Mouse (Mus musculus) hindbrain, embryonic 16.5 days (tissue): ENCODE data around the gene Mcmbp. TPM values are rescaled to one million over a fixed set of nuclear protein-coding genes. Genes with fewer than 3 reads are reported as not detected.
"Not testable (repeated sequence)": the region's sequence is repeated elsewhere in the genome, so short reads cannot be mapped to it uniquely, and the experiment has no call there.

ENCODE experiments used
- ATAC-seq: fragments of 200-750 bp; cut with Nextera tagmentation; 2 replicates; pipeline ENCODE4 v1.8.0; 2017; ENCODE audit warnings: moderate TSS enrichment, moderate library complexity
- H3K27ac ChIP-seq: fragments of 300-500 bp; sonication (generic); 2 replicates; pipeline ENCODE4 v1.5.1; 2014; ENCODE audit warnings: low read depth, mild to moderate bottlenecking, control low read depth, low read length, moderate library complexity
- H3K27me3 ChIP-seq: fragments of 300-500 bp; sonication (generic); replicated peaks from 2 replicates; pipeline ENCODE4 v1.6.1; 2014; ENCODE audit warnings: low read length; ENCODE audit not compliant: control insufficient read depth, insufficient read depth
- H3K36me3 ChIP-seq: fragments of 300-500 bp; sonication (generic); 2 replicates; pipeline ENCODE4 v1.6.1; 2014; ENCODE audit warnings: mild to moderate bottlenecking, low read length, moderate library complexity, mixed read lengths; ENCODE audit not compliant: control insufficient read depth, insufficient read depth
- H3K4me1 ChIP-seq: fragments of 300-500 bp; sonication (generic); 2 replicates; pipeline ENCODE4 v1.6.1; 2014; ENCODE audit warnings: low read depth, low read length; ENCODE audit not compliant: control insufficient read depth, insufficient read depth
- H3K4me2 ChIP-seq: fragments of 300-500 bp; sonication (generic); 2 replicates; pipeline ENCODE4 v1.6.1; 2014; ENCODE audit warnings: mild to moderate bottlenecking, low read length, control low read depth, moderate library complexity
- H3K4me3 ChIP-seq: fragments of 300-500 bp; sonication (generic); 2 replicates; pipeline ENCODE4 v1.5.1; 2014; ENCODE audit warnings: mild to moderate bottlenecking, low read length, control low read depth, moderate library complexity
- H3K9ac ChIP-seq: fragments of 300-500 bp; sonication (generic); 2 replicates; pipeline ENCODE4 v1.6.1; 2014; ENCODE audit warnings: low read depth, mild to moderate bottlenecking, control low read depth, low read length, moderate library complexity
- H3K9me3 ChIP-seq: fragments of 300-500 bp; sonication (generic); 2 replicates; pipeline ENCODE4 v1.6.1; 2014; ENCODE audit warnings: mild to moderate bottlenecking, low read length, moderate library complexity; ENCODE audit not compliant: control insufficient read depth
- WGBS: fragments of 180-500 bp; shearing (Covaris S2); extraction: QIAGEN DNeasy Blood & Tissue Kit; methylation state at CpG from one replicate; pipeline ENCODE4 v1.1.7; 2014; 5-methylcytosine and 5-hydroxymethylcytosine counted together
- polyA plus RNA-seq: library from polyadenylated mRNA; unstranded; fragments of >200 nt; fragmentation: Nextera tagmentation; extraction: Ambion mirVana; gene quantifications from 2 replicates; pipeline ENCODE4 v1.2.1, GENCODE M21; 2015

Gene Mcmbp
- polyA plus RNA-seq, 1 experiment from 2014 or later, result 34.6 TPM

DNA sequence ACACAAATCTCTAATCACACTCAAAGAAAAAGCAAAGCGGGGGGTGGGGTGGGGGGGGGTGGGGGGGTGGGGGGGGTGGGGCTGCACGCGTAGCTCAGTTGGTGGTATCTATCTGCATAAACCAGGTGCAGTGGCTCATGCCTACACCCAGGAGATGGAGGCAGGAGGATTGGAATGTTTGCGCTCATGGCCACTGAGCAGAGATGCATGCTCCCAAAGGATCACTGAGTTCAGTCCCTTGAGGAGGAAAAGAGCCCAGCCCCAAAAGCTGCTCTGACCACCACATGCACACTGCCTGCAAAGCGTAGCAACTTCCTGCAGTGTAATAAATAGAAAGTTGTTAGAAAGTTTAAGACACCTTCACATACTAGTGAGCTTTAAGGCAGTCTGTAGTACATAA, 12.6 kb downstream of the Mcmbp start:
- no peak overlapping the region for H3K4me3 ChIP-seq
- no peak for ATAC-seq
- WGBS, result 35% methylated on average over 5 of the region's 5 CpGs

DNA sequence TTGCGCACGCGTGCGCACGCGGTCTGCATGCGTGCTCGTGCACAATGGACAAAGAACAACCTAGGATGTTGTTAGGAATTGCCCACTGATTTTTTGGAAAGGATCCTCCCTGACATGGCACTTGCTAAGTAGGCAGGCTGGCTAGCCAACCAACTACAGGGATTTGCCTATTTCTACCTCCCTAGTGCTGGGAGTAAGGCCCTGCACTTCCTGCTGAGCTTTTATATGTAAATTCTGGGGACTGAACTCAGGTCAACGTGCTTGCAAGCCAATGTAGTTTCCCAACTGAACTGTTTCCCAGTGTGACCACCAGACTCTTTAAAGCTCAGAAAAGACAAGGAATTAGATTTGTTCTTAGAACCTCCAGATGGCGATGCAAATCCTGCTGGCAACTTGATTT, 13.3 kb downstream of the Mcmbp start:
- WGBS, result 47% methylated on average over 10 of the region's 10 CpGs

More for the DNA sequence above, 12.6 kb downstream of the Mcmbp start:
- Histone ChIP-seq H3K4me2 (no peak overlapping the region), H3K9ac (no peak overlapping the region), H3K27me3 (no peaks in the 10 kb centered on the region), H3K9me3 (no peaks in the 10 kb centered on the region), H3K27ac (no peak overlapping the region), H3K36me3 (peaks cover 6% of the 10 kb centered on the region), H3K4me1 (peaks cover 6% of the 10 kb centered on the region)

DNA sequence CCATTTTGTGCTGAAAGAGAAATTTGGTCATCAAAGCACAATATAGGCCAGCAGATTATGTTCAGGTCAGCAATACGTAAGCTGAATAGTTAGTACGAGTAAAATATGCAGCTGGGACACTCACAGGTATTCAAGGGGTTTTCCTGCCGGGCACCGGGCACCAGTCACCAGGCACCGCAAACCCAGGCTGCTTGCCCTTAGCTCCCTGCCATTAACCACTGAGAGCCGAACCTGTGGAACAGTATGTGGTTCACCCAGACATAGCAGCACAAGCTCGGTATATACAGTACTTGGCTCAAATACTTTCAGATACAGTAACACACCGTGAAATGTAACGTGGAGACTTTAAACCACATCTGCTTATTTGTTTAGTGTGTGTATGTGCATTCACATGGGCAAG, 15.1 kb downstream of the Mcmbp start:
- no peak overlapping the region for H3K4me2 ChIP-seq
- no peak overlapping the region for H3K4me3 ChIP-seq
- no peaks in the 10 kb centered on the region for H3K9me3 ChIP-seq
- H3K36me3 ChIP-seq, result peaks cover 11% of the 10 kb centered on the region
- no peak overlapping the region for H3K27ac ChIP-seq
- ATAC-seq, result 0 out of 2 replicates have a peak, but pooled peaks have one; percentile 9
- H3K9ac ChIP-seq, result no peak overlapping the region
- H3K27me3 ChIP-seq, result no peaks in the 10 kb centered on the region
- 82% methylated on average over 9 of the region's 9 CpGs for WGBS
- H3K4me1 ChIP-seq, result peaks cover 6% of the 10 kb centered on the region

More for the DNA sequence above, 13.3 kb downstream of the Mcmbp start:
- Histone ChIP-seq H3K4me2 (no peak overlapping the region), H3K27me3 (no peaks in the 10 kb centered on the region), H3K4me3 (no peak overlapping the region), H3K27ac (peak overlapping the region; percentile 29; the same call in 1 of the 2 replicates), H3K9me3 (no peaks in the 10 kb centered on the region), H3K36me3 (peaks cover 6% of the 10 kb centered on the region), H3K9ac (no peak overlapping the region), H3K4me1 (peaks cover 6% of the 10 kb centered on the region)
- ATAC-seq, result no peak

DNA sequence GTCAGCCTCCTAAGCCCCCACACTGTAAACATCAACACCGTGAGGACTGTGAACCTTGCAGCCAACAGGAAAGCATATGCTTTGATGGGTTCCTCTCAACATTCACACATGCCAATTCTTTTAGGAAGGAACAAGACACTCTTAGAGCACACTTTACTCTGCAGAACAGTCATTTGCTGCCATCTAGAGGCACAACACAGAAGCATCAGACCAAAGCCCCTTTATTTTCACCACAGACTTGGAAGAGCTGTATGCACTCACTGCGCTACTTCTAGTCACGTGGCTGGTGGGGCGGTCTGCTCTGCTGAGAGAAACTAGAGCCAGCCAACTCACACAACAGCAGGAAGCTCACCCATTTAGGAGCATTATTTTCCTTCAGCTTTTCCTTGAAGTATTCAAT, 15.5 kb downstream of the Mcmbp start:
- no peak overlapping the region for H3K4me3 ChIP-seq
- no peaks in the 10 kb centered on the region for H3K27me3 ChIP-seq
- no peak overlapping the region for H3K9ac ChIP-seq
- 29% methylated on average over 4 of the region's 4 CpGs for WGBS
- no peak overlapping the region for H3K27ac ChIP-seq
- no peak overlapping the region for H3K4me2 ChIP-seq
- peaks cover 6% of the 10 kb centered on the region for H3K4me1 ChIP-seq
- peak; percentile 91 for ATAC-seq
- no peaks in the 10 kb centered on the region for H3K9me3 ChIP-seq
- peaks cover 11% of the 10 kb centered on the region for H3K36me3 ChIP-seq

DNA sequence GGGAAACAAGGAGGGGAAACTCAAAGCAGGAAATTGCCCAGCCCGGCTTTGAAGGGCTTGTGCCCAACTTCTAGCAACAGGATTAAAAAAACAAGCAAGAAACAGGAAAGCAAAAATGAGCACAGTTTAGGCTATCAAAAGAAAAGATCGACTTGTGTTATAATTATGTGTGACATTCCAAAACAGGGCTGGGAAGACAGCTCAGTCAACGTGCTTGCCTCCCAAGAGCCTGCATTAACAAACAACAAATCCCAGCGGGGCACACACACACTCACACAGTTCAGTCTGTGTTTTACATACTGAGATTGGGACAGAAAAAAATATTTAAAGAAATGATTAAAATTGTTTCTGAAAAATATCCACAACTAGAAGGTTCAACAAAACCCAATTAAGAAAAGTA, 22.3 kb downstream of the Mcmbp start:
- H3K9ac ChIP-seq, result no peak overlapping the region
- peaks cover 30% of the 10 kb centered on the region for H3K36me3 ChIP-seq
- 74% methylated on average over 4 of the region's 4 CpGs for WGBS
- no peaks in the 10 kb centered on the region for H3K27me3 ChIP-seq
- no peaks in the 10 kb centered on the region for H3K4me1 ChIP-seq
- H3K27ac ChIP-seq, result no peak overlapping the region
- H3K4me2 ChIP-seq, result no peak overlapping the region
- no peaks in the 10 kb centered on the region for H3K9me3 ChIP-seq
- no peak for ATAC-seq
- H3K4me3 ChIP-seq, result no peak overlapping the region

DNA sequence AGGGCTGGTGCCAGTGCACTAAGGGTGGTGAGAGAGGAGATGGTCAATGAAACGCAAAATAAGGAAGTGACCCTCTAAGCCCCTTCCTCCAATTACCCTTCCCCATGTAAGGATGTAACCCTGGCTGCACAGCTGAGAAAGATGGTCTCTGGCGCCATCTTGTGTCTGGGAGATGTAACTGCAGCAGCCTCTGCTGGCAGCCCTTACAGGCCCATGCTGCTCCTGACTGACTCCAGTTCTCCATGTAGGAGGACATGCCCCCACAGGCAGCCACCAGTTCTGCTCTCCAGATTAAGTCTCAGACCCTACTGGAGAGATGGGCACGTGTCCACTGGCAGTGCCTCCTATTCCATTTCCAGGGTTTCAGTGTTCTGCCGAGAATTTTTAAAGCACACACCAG, 34.6 kb downstream of the Mcmbp start:
- WGBS, result 24% methylated on average over 4 of the region's 4 CpGs
- ATAC-seq, result peak; percentile 85
- peaks cover 57% of the 10 kb centered on the region for H3K36me3 ChIP-seq

DNA sequence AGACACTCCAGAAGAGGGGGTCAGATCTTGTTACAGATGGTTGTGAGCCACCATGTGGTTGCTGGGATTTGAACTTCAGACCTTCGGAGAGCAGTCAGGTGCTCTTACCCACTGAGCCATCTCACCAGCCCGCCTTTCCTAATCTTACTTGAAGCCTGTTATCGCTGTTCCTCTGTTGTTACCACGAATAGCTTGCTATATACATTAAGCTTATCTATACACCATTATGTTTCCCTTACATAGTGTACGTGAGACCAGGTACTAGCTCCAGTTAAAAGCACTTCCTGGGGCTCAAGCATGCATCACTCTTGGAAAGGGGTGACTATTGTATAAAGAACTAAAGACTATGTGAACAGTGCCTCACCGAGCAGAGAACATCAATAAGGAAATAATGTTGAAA, 40.3 kb downstream of the Mcmbp start:
- H3K36me3 ChIP-seq, result peaks cover 48% of the 10 kb centered on the region
- not testable (repeated sequence) for ATAC-seq, H3K9ac ChIP-seq, H3K4me1 ChIP-seq, H3K27ac ChIP-seq, H3K4me3 ChIP-seq, H3K27me3 ChIP-seq, H3K9me3 ChIP-seq, H3K4me2 ChIP-seq
- WGBS, result 93% methylated on average over 6 of the region's 6 CpGs

More for the DNA sequence above, 34.6 kb downstream of the Mcmbp start:
- no peaks in the 10 kb centered on the region for H3K9me3 ChIP-seq
- no peak overlapping the region for H3K9ac ChIP-seq
- no peaks in the 10 kb centered on the region for H3K27me3 ChIP-seq
- no peak overlapping the region for H3K4me2 ChIP-seq
- H3K27ac ChIP-seq, result no peak overlapping the region
- H3K4me1 ChIP-seq, result no peaks in the 10 kb centered on the region
- H3K4me3 ChIP-seq, result no peak overlapping the region

DNA sequence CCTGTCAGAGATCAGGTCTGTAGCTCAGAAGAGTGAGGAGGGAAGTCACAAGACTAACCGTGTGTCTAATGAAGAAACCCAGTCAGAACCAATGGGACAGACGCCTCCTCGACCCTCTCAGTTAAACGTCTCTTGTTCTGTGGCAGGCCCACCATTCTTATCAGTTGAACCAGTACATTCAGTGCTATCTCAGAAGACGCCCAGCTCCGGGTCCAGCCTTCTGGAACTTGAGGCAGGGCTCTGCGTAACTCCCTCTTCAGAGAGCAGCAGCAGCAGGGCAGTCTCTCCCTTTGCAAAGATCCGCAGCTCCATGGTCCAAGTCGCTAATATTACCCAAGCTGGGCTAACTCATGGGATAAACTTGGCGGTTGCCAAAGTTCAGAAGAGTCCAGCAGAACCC, 45.4 kb downstream of the Mcmbp start:
- Histone ChIP-seq H3K36me3 (peaks cover 31% of the 10 kb centered on the region), H3K4me2 (no peak overlapping the region), H3K9me3 (no peaks in the 10 kb centered on the region), H3K27me3 (no peaks in the 10 kb centered on the region), H3K9ac (no peak overlapping the region), H3K4me3 (no peak overlapping the region), H3K27ac (no peak overlapping the region), H3K4me1 (peaks cover 3% of the 10 kb centered on the region; the same call in 1 of the 2 replicates)
- 89% methylated on average over 10 of the region's 10 CpGs for WGBS
- no peak for ATAC-seq

DNA sequence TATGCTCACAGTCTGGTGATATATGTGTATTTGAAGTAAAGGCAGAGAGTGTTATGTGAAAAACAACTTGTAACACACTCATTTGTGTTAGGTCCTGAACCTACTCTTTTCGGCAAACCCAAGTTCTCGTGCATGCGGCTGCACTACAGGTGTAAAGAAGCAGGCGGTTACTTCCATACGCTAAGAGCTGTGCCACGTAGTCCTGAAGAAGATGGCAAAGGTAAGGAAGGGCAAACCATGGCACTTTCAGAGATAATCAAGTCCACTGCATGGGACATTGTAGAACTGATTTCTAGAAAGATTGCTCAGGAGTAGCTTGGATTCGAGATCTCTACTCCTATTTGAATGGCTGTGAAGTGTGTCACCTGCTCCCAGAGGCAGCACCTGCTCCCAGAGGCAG, 48.1 kb downstream of the Mcmbp start:
- no peak overlapping the region for H3K27ac ChIP-seq
- H3K4me2 ChIP-seq, result no peak overlapping the region
- peaks cover 24% of the 10 kb centered on the region for H3K36me3 ChIP-seq
- H3K27me3 ChIP-seq, result no peaks in the 10 kb centered on the region
- no peak overlapping the region for H3K4me3 ChIP-seq
- WGBS, result 92% methylated on average over 7 of the region's 7 CpGs
- H3K4me1 ChIP-seq, result peaks cover 3% of the 10 kb centered on the region; the same call in 1 of the 2 replicates
- H3K9ac ChIP-seq, result no peak overlapping the region
- ATAC-seq, result no peak
- peaks cover 5% of the 10 kb centered on the region for H3K9me3 ChIP-seq

DNA sequence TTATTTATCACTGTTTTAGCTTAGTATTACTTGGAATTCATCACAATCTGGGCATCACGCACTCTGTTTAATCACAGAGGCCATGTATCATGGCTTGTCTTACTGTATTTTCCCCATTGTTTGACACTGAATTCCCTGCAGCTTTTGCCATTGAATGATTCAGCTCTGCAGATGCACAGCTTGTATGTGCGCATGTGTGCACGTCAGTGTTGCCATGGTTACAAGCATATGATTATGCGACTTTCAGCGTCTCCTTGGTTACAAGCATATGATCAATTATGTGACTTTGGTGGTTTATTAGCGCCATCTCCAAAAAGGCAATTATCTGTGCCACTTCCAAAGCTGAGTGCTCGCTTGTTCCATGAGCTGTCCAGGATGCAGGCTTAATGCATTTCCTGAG, 49.5 kb downstream of the Mcmbp start:
- H3K4me2 ChIP-seq, result peak overlapping the region; percentile 50
- H3K36me3 ChIP-seq, result peaks cover 29% of the 10 kb centered on the region
- peak overlapping the region; percentile 24; the same call in 1 of the 2 replicates for H3K9ac ChIP-seq
- peak; percentile 63 for ATAC-seq
- no peaks in the 10 kb centered on the region for H3K27me3 ChIP-seq
- WGBS, result 12% methylated on average over 7 of the region's 7 CpGs
- peak overlapping the region; percentile 38 for H3K4me3 ChIP-seq
- peaks cover 5% of the 10 kb centered on the region for H3K9me3 ChIP-seq
- H3K27ac ChIP-seq, result peak overlapping the region; percentile 15
- peaks cover 3% of the 10 kb centered on the region; the same call in 1 of the 2 replicates for H3K4me1 ChIP-seq
